Mouse (Mus musculus) heart, embryonic 15.5 days (tissue): ENCODE data around the gene Sox5. TPM values are rescaled to one million over a fixed set of nuclear protein-coding genes. Genes with fewer than 3 reads are reported as not detected.
A peak's percentile ranks its signal among the peaks of the same experiment; 100 is the strongest.
"Not testable (repeated sequence)": the region's sequence is repeated elsewhere in the genome, so short reads cannot be mapped to it uniquely, and the experiment has no call there.

Experiments used
- ATAC-seq: fragments of 200-750 bp; cut with Nextera tagmentation; replicated peaks from 2 replicates; pipeline ENCODE4 v1.8.0; 2017; ENCODE audit warnings: low read depth, moderate TSS enrichment; ENCODE audit not compliant: insufficient number of reproducible peaks, insufficient read depth, low FRiP score
- H3K27ac ChIP-seq: fragments of 300-500 bp; sonication (generic); 2 replicates; pipeline ENCODE4 v1.5.1; 2015; ENCODE audit warnings: mild to moderate bottlenecking, inconsistent platforms
- H3K27me3 ChIP-seq: fragments of 300-500 bp; sonication (generic); 2 replicates; pipeline ENCODE4 v1.6.1; 2015; ENCODE audit warnings: inconsistent platforms
- H3K36me3 ChIP-seq: fragments of 300-500 bp; sonication (generic); 2 replicates; pipeline ENCODE4 v1.6.1; 2015; ENCODE audit warnings: mild to moderate bottlenecking, inconsistent platforms
- H3K4me1 ChIP-seq: fragments of 300-500 bp; sonication (generic); replicated peaks from 2 replicates; pipeline ENCODE4 v1.6.1; 2015; ENCODE audit warnings: inconsistent platforms
- H3K4me2 ChIP-seq: fragments of 300-500 bp; sonication (generic); 2 replicates; pipeline ENCODE4 v1.6.1; 2015; ENCODE audit warnings: inconsistent platforms, mild to moderate bottlenecking, moderate library complexity
- H3K4me3 ChIP-seq: fragments of 300-500 bp; sonication (generic); 2 replicates; pipeline ENCODE4 v1.5.1; 2015; ENCODE audit warnings: mild to moderate bottlenecking, inconsistent platforms
- H3K9ac ChIP-seq: fragments of 300-500 bp; sonication (generic); 2 replicates; pipeline ENCODE4 v1.6.1; 2015; ENCODE audit warnings: mild to moderate bottlenecking, inconsistent platforms
- H3K9me3 ChIP-seq: fragments of 300-500 bp; sonication (generic); replicated peaks from 2 replicates; pipeline ENCODE4 v1.6.1; 2016; ENCODE audit warnings: inconsistent platforms
- WGBS: fragments of 180-500 bp; shearing (Covaris S2); methylation state at CpG from one replicate; pipeline ENCODE4 v1.1.7; 2015; ENCODE audit warnings: mixed read lengths; 5-methylcytosine and 5-hydroxymethylcytosine counted together
- polyA plus RNA-seq: library from polyadenylated mRNA; unstranded; fragments of >200 nt; fragmentation: Nextera tagmentation; extraction: Ambion mirVana; gene quantifications from 2 replicates; pipeline ENCODE4 v1.2.1, GENCODE M21; 2015

Gene Sox5
- polyA plus RNA-seq, 1 experiment from 2014 or later, result 8.9 TPM

DNA sequence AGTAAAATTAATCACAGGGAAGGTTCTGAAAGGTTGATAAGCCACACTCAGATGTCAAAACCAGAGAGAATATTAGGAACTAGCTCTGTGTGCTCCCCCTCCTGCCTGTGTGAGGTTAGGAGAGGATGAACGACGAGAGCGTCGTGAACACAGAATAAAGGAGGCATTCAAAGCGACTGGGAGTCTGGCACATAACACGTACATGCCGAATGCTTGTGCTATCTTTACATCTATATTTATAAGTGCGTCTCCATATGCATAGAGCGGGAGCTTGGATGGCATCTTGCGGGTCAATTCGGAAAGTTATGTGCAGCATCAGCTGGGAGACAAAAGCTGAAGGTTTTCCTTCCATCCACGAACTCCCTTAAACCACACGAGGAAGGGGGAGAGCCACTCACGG is 585.8 kb downstream of the Sox5 start:
- H3K27ac ChIP-seq, result no peak overlapping the region
- no peaks in the 10 kb centered on the region for H3K36me3 ChIP-seq
- ATAC-seq, result no peak
- no peak overlapping the region for H3K9ac ChIP-seq
- no peak overlapping the region for H3K4me2 ChIP-seq
- H3K4me3 ChIP-seq, result no peak overlapping the region
- no peaks in the 10 kb centered on the region for H3K27me3 ChIP-seq
- H3K9me3 ChIP-seq, result no peaks in the 10 kb centered on the region
- WGBS, result 77% methylated on average over 14 of the region's 14 CpGs
- H3K4me1 ChIP-seq, result no peaks in the 10 kb centered on the region

GRCm38 (mm10) chr6:144183087-144183486 is 598.7 kb downstream of the Sox5 start:
- no peaks in the 10 kb centered on the region for H3K36me3 ChIP-seq
- no peaks in the 10 kb centered on the region for H3K27me3 ChIP-seq
- H3K9ac ChIP-seq, result no peak overlapping the region
- no peak overlapping the region for H3K27ac ChIP-seq
- H3K4me2 ChIP-seq, result no peak overlapping the region
- ATAC-seq, result no peak
- no peak overlapping the region for H3K4me3 ChIP-seq
- H3K9me3 ChIP-seq, result no peaks in the 10 kb centered on the region
- H3K4me1 ChIP-seq, result no peaks in the 10 kb centered on the region
- WGBS, result 60% methylated on average over 3 of the region's 3 CpGs

DNA sequence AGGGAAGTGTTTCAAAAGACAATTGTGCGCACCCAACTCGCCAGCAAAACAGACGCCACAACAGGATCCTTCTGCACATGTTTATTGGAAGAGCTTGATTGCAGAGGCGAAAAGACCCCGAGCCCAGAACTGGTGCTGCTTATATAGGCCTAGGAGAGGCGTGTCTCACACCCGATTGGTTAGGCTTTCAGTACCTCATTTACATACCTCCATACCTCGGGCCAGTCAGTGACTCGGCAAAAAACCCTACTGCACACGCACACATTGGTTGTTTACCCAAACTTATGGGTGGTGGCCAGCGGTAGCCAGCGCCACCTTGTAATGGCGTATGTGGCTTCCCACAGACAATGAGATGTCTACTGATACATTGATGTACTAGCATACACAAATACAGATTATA is 599.3 kb downstream of the Sox5 start:
- not testable (repeated sequence) for H3K4me3 ChIP-seq, H3K27me3 ChIP-seq, ATAC-seq, H3K9me3 ChIP-seq, H3K27ac ChIP-seq, H3K4me2 ChIP-seq, H3K9ac ChIP-seq, H3K4me1 ChIP-seq, H3K36me3 ChIP-seq
- 94% methylated on average over 13 of the region's 13 CpGs for WGBS

GRCm38 (mm10) chr6:144181083-144181866 is 600.5 kb downstream of the Sox5 start:
- no peak overlapping the region for H3K9ac ChIP-seq
- ATAC-seq, result no peak
- peak overlapping the region; percentile 34 for H3K4me3 ChIP-seq

DNA sequence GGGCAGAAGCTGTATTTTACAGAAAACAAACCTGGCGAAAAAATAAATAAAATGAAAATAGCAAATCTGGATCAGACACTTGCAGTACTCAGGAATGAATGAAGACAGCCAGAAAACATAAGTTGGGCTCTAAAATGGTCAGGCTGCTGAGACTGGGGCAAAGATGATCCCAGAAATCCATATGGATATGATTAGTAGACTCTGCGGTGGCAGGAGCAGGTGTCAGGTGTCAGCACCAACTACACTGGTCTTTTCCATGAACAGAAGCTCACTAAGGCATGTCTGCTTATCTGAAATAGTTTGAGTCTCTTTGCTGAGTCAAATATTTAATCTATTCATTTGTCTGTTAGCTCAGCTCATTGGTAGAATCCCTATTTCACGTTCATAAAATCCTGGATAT is 602.7 kb downstream of the Sox5 start:
- no peak for ATAC-seq
- Histone ChIP-seq H3K27ac (no peak overlapping the region), H3K4me2 (no peak overlapping the region), H3K36me3 (no peaks in the 10 kb centered on the region), H3K4me1 (no peaks in the 10 kb centered on the region), H3K27me3 (no peaks in the 10 kb centered on the region), H3K4me3 (no peak overlapping the region), H3K9me3 (no peaks in the 10 kb centered on the region), H3K9ac (no peak overlapping the region)
- 58% methylated on average over 3 of the region's 3 CpGs for WGBS

More at GRCm38 (mm10) chr6:144181083-144181866, 600.5 kb downstream of the Sox5 start:
- Histone ChIP-seq H3K4me1 (no peaks in the 10 kb centered on the region), H3K9me3 (no peaks in the 10 kb centered on the region), H3K4me2 (peak overlapping the region; percentile 42), H3K27me3 (no peaks in the 10 kb centered on the region), H3K27ac (peak overlapping the region; percentile 43), H3K36me3 (no peaks in the 10 kb centered on the region)
- WGBS, result 56% methylated on average over 12 of the region's 12 CpGs

- H3K4me3 ChIP-seq, result no peak overlapping the region
- no peak overlapping the region for H3K9ac ChIP-seq
- no peak for ATAC-seq
- H3K9me3 ChIP-seq, result no peaks in the 10 kb centered on the region
- no peak overlapping the region for H3K27ac ChIP-seq
- no peaks in the 10 kb centered on the region for H3K4me1 ChIP-seq
- no peaks in the 10 kb centered on the region for H3K36me3 ChIP-seq
- H3K27me3 ChIP-seq, result no peaks in the 10 kb centered on the region
- H3K4me2 ChIP-seq, result no peak overlapping the region
- WGBS, result 68% methylated on average over 5 of the region's 5 CpGs
Observed at GRCm38 (mm10) chr6:144176674-144177073, 605.1 kb downstream of the Sox5 start.

DNA sequence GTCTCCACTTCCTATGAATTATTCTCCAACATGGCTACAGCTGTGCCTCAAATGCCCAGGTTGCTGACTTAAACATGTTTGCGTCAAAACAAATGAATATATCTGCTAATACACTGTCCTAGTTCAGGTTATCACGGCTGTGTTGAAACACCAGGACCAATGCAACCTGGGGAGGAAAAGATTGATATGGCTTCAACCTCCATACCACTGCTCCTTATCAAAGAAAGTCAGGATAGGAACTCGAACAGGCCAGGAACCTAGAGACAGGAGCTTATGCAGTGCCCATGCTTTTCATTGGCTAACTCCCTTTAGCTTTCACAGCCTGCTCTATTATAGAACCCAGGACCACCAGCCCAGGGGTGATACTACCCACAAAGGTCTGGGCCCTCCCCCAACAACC is 606.2 kb downstream of the Sox5 start:
- Histone ChIP-seq H3K9me3 (no peaks in the 10 kb centered on the region), H3K4me3 (no peak overlapping the region), H3K9ac (no peak overlapping the region), H3K4me2 (no peak overlapping the region), H3K27me3 (no peaks in the 10 kb centered on the region), H3K4me1 (no peaks in the 10 kb centered on the region), H3K36me3 (no peaks in the 10 kb centered on the region), H3K27ac (no peak overlapping the region)
- WGBS, result 78% methylated on average over 3 of the region's 3 CpGs
- ATAC-seq, result no peak

DNA sequence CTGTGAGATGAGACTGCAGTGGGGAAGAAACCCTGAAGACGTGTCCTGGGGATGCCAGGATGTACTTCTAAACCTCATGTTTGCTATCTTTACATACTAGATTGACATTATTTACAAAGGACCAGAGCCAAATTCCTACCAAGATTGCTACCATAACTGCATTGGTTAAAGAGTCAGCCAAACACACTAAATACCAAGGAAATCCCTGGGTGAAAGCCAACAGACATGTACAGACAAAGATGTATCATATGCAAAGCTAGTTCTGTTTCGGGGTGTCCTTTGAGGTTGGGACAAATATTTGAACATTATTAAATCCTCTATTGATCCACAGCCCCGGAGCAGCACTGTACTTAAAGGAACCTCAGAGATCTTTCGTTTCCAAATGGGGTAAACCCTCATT is 611.2 kb downstream of the Sox5 start:
- no peak overlapping the region for H3K9ac ChIP-seq
- no peak for ATAC-seq
- no peak overlapping the region for H3K4me2 ChIP-seq
- no peaks in the 10 kb centered on the region for H3K4me1 ChIP-seq
- no peak overlapping the region for H3K27ac ChIP-seq
- 76% methylated on average over 4 of the region's 4 CpGs for WGBS
- no peaks in the 10 kb centered on the region for H3K9me3 ChIP-seq
- no peaks in the 10 kb centered on the region for H3K36me3 ChIP-seq
- H3K4me3 ChIP-seq, result no peak overlapping the region
- no peaks in the 10 kb centered on the region for H3K27me3 ChIP-seq

DNA sequence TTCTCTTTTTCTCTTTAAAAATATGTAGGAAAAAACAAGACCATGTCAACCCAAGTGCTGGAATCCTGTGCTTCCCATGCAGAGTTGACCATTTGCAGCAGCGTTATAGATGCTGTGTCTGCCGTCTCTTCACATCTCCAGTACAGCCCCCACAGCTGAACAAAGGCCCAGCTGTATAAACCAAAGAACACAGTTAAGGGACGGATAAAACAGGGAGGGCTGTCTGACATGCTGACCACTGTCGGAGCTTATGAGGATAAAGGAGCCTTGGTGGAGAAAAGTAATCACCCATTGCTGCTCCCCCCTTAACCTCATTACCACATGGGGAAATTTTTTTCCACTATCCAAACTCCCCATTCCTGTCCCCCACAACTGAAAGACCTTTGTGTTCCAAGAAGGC is 612.0 kb downstream of the Sox5 start:
- no peak overlapping the region for H3K4me3 ChIP-seq
- no peaks in the 10 kb centered on the region for H3K9me3 ChIP-seq
- H3K4me1 ChIP-seq, result no peaks in the 10 kb centered on the region
- no peak overlapping the region for H3K9ac ChIP-seq
- no peak for ATAC-seq
- H3K4me2 ChIP-seq, result no peak overlapping the region
- no peak overlapping the region for H3K27ac ChIP-seq
- WGBS, result 52% methylated on average over 4 of the region's 4 CpGs
- H3K27me3 ChIP-seq, result no peaks in the 10 kb centered on the region
- no peaks in the 10 kb centered on the region for H3K36me3 ChIP-seq

DNA sequence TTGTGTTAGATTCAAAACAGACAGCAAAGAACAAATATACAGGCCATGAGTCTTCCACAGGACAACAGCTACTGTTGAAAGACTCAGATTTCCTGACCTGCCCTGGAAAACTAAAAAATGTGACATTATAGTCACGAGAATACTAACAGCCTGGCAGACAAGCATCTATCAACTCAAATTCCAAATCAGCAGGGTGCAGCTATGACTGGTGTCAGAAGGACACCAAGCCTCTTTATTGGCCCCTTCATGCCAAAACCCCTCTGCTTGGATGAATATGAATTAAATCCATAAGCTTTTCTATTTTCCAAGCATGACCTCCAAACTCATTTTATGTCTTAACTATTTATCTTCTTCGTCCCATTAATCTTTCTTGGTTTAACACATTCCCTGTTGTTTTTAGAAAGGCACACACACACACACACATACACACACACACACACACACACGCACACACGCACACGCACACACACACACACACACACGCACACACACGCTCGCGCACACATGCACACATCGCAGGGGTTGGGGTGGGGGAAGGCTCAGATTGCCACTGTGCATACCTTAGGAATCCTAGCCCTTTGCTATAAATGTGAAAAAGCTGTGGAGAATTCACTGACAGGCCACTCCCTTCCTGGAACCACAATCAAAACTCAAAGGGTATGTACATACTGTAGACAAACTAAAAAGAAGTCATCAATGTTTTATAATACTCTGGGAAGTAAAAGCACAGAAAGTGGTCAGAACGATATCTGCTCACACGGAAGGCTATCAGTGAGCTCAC is 612.9 kb downstream of the Sox5 start:
- no peaks in the 10 kb centered on the region for H3K4me1 ChIP-seq
- no peaks in the 10 kb centered on the region for H3K9me3 ChIP-seq
- H3K4me3 ChIP-seq, result no peak overlapping the region
- no peak for ATAC-seq
- no peak overlapping the region for H3K9ac ChIP-seq
- H3K36me3 ChIP-seq, result no peaks in the 10 kb centered on the region
- no peak overlapping the region for H3K27ac ChIP-seq
- 75% methylated on average over 12 of the region's 12 CpGs for WGBS
- H3K4me2 ChIP-seq, result no peak overlapping the region
- no peaks in the 10 kb centered on the region for H3K27me3 ChIP-seq

DNA sequence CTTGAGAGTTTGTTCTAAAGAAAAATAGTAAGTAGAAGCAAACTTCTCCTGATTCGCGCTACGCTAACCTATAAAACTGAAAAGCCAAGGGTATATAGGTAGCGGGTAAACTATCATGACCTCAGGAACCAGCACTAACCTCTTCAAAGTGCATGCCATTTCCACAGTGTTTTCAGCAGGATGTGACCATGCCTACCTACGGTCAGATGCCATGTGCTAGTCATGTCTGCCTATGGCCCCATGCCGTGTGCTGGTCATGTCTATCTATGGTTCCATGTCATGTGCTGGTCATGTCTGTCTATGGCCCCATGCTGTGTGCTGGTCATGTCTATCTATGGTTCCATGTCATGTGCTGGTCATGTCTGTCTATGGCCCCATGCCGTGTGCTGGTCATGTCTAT is 614.7 kb downstream of the Sox5 start:
- Histone ChIP-seq H3K27me3 (no peaks in the 10 kb centered on the region), H3K27ac (no peak overlapping the region), H3K36me3 (no peaks in the 10 kb centered on the region), H3K4me1 (no peaks in the 10 kb centered on the region), H3K4me3 (no peak overlapping the region), H3K4me2 (no peak overlapping the region), H3K9me3 (no peaks in the 10 kb centered on the region), H3K9ac (no peak overlapping the region)
- ATAC-seq, result no peak
- WGBS, result 93% methylated on average over 7 of the region's 7 CpGs

GRCm38 (mm10) chr6:144166651-144167050 is 615.1 kb downstream of the Sox5 start:
- Histone ChIP-seq H3K4me2 (no peak overlapping the region), H3K9ac (no peak overlapping the region), H3K4me1 (no peaks in the 10 kb centered on the region), H3K36me3 (no peaks in the 10 kb centered on the region), H3K9me3 (no peaks in the 10 kb centered on the region), H3K27ac (no peak overlapping the region), H3K27me3 (no peaks in the 10 kb centered on the region), H3K4me3 (no peak overlapping the region)
- 81% methylated on average over 8 of the region's 8 CpGs for WGBS
- no peak for ATAC-seq
